Mouse (Mus musculus) spleen, adult 2 months (tissue): ENCODE results near the gene Hist1h4k. TPM values are rescaled to one million over a fixed set of nuclear protein-coding genes. Genes with fewer than 3 reads are reported as not detected.
"Not testable (repeated sequence)": the region's sequence is repeated elsewhere in the genome, so short reads cannot be mapped to it uniquely, and the experiment has no call there.

ENCODE experiments used
- DNase-seq, 2 experiments: peaks; one replicate each; pipeline versions ENCODE4 v3.0.0 to v3.0.0-alpha.2; 2012 to 2021; ENCODE audit warnings: low spot score in 2 of 2, low read depth in 1 of 2
- H3K27ac ChIP-seq: fragments of 200-500 bp; 2 replicates; pipeline ENCODE4 v1.5.1; 2012; ENCODE audit warnings: low read length, inconsistent platforms; ENCODE audit not compliant: insufficient read depth
- H3K27me3 ChIP-seq: fragments of 200-500 bp; 2 replicates; pipeline ENCODE4 v1.6.1; 2012; ENCODE audit warnings: mild to moderate bottlenecking, moderate library complexity, low read length, inconsistent platforms; ENCODE audit not compliant: control insufficient read depth, insufficient read depth
- H3K36me3 ChIP-seq: fragments of 200-500 bp; 2 replicates; pipeline ENCODE4 v1.6.1; 2012; ENCODE audit warnings: mild to moderate bottlenecking, low read length, inconsistent platforms; ENCODE audit not compliant: control insufficient read depth, insufficient read depth
- H3K4me1 ChIP-seq: fragments of 200-500 bp; 2 replicates; pipeline ENCODE4 v1.6.1; 2011; ENCODE audit warnings: inconsistent platforms; ENCODE audit not compliant: control insufficient read depth, insufficient read depth, insufficient read length
- H3K4me3 ChIP-seq: fragments of 200-500 bp; 2 replicates; pipeline ENCODE4 v1.5.1; 2011; ENCODE audit warnings: mild to moderate bottlenecking, inconsistent platforms; ENCODE audit not compliant: insufficient read depth, insufficient read length; ENCODE audit errors: extremely low read depth
- CTCF ChIP-seq: fragments of 200-500 bp; IDR thresholded peaks from 2 replicates; pipeline ENCODE4 v1.5.1; 2011; ENCODE audit warnings: mild to moderate bottlenecking, inconsistent platforms; ENCODE audit not compliant: insufficient read depth, insufficient read length, insufficient replicate concordance; ENCODE audit errors: extremely low read depth
- POLR2A ChIP-seq: fragments of 200-500 bp; IDR thresholded peaks from 2 replicates; pipeline ENCODE4 v1.6.1; 2011; ENCODE audit warnings: low read depth, low read length, inconsistent platforms
- WGBS: fragments of 180-500 bp; shearing (Covaris S2); methylation state at CpG from one replicate; pipeline ENCODE4 v1.1.7; 2018; 5-methylcytosine and 5-hydroxymethylcytosine counted together
- polyA plus RNA-seq: library from polyadenylated mRNA; depleted of rRNA; stranded (reverse); fragments of >200 nt; gene quantifications from 2 replicates; pipeline ENCODE4 v1.2.3, GENCODE M21; 2012; rRNA removed

Gene Hist1h4k
- 82.1 and 92.4 TPM in 2 replicates for polyA plus RNA-seq

DNA sequence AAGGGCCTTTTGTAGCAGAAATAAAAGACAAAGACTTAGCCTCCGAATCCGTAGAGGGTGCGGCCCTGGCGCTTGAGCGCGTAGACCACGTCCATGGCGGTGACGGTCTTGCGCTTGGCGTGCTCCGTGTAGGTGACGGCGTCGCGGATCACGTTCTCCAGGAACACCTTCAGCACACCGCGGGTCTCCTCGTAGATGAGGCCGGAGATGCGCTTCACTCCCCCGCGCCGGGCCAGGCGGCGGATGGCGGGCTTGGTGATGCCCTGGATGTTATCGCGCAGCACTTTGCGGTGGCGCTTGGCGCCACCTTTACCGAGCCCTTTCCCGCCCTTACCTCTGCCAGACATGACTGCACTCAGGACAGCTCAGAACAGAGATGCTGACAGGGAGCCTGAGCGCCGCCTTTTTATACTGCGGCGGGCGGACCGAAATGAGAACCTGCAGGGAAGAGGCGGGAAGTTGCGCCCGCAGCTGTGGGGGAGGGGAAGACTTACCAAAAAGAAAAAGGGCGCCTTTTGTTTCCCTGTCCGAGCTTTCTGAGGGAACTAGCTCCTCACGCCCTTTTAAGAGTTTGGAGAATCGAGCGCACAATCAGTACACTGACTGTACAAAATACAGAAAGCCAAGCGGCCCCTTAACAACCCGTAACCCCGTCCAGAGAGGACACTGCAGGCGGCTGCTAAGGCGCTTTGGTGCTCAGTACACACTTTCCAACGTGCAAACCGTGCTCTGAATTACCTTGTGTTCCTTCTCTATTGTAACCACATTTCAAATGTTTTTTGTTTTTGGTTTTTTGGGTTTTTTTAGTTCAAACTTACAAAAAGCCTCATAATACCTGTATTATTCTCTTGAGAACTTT lies at the start of gene Hist1h4k:
Gene Hist1h4k, minus strand, starts transcription at position 347 of the 859 bp plus-strand sequence.
- Histone ChIP-seq H3K4me3 (peak within 1 kb of the TSS; percentile 60), H3K27ac (peak within 1 kb of the TSS; percentile 57)
- H3K36me3 ChIP-seq, H3K27me3 ChIP-seq, H3K4me1 ChIP-seq: not testable (repeated sequence)
- peak in 1 of 2 experiments; percentile 86 for DNase-seq
- under 1% methylated on average over 54 of the region's 56 CpGs for WGBS
- TF ChIP-seq POLR2A = peak; percentile 52

DNA sequence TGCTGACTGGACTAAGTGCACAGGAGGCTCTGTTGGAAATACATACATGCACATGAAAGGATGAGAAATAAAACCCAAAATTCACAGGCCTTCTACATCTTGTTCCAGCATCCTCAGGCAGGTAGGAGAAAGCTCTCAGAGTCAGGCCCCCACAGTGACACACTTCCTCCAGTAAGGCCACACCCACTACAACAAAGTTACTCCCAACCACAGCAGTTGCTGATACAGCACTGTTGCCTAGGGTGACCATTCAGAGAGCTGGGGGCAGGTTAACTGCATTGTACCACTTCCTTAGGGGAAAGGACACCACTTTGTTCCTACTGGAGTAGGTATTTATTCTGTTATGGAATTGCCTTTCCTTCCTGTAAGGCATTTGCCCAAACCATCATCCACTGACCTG lies 46.9 kb upstream of the Hist1h4k start:
- DNase-seq, H3K36me3 ChIP-seq, H3K27ac ChIP-seq, H3K27me3 ChIP-seq, H3K4me3 ChIP-seq, H3K4me1 ChIP-seq: not testable (repeated sequence)

DNA sequence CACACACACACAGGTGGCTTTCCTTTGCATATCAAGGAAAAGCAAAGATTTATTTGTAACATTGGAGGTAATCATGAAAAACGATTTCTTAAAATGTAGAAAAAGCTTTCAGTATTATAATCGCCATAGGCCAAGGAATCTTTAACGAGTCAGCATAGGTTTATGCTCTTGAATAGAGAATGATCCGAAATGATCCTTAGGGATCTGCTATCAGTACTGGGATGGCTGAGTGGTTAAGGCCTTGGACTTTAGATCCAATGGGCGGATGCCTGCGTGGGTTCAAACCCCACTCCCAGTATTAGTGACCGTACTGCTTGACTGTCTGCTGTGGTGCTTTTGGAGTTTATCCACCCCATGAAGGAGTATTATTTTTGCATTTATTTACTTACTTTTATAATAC lies 45.3 kb upstream of the Hist1h4k start:
- WGBS = 94% methylated on average over 7 of the region's 7 CpGs
- TF ChIP-seq POLR2A = no peak
- TF ChIP-seq CTCF = no peak
- Histone ChIP-seq H3K4me3 (no peak overlapping the region), H3K27me3 (no peaks in the 10 kb centered on the region), H3K36me3 (no peaks in the 10 kb centered on the region), H3K4me1 (no peaks in the 10 kb centered on the region), H3K27ac (no peak overlapping the region)
- no peak for DNase-seq

DNA sequence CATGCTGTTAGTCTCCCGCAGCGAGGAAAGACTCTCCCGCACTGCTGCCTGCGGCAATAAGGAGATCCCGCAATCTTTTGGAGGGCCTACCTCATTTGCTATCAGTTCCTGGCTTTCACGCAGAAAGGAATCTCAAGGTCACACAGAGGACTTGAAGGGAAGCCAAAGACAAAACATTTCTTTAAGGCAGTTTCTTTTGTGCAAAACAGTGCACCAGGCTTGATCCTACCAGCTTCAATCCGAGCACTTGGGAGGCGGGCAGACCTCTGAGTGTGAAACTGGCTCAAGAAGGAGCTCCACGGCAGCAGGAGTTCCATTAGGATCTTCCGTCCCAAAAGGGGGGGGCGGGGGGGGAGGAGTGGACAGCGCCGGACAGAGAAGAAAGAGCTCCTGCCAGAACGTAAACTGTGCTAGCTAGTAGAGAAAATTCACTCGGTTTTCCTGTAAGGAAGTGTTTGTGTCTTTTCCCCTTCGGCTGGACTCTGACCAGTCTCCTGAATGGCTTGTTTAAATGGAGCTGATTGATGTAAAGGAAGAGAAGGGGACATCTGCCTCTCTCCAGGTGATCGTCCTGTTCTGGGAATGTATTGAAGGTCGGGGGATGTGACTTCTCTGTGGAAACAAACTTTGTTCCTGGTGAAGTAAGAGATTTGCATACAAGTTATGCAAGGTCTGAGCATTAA lies 40.4 kb upstream of the Hist1h4k start:
- Histone ChIP-seq H3K27me3 (no peaks in the 10 kb centered on the region), H3K36me3 (no peaks in the 10 kb centered on the region), H3K4me1 (no peaks in the 10 kb centered on the region), H3K27ac (no peak overlapping the region), H3K4me3 (no peak overlapping the region)
- no peak for DNase-seq
- WGBS = 64% methylated on average over 18 of the region's 18 CpGs
- no peak for TF ChIP-seq CTCF
- no peak for TF ChIP-seq POLR2A

DNA sequence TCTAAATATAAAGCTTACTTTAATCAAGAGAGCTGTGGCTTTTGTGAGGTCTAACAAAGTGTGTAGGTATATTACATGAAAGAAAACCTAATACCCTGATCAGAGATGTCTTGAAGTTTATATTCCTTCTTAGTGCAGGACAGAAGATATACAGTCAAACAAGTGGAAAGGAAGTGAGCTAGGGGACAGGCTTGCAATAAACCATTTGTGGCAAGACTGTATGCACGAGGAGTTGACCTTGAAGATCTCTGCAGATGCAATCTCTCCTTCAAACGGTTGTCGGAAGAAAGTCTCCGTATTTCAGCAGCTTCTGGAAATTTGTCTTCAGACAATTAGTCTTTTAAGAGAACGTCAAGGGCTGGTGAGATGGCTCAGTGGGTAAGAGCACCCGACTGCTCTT lies 39.6 kb upstream of the Hist1h4k start:
- H3K4me1 ChIP-seq = no peaks in the 10 kb centered on the region
- TF ChIP-seq CTCF (no peak), POLR2A (no peak)
- no peak overlapping the region for H3K4me3 ChIP-seq
- WGBS = 65% methylated on average over 6 of the region's 6 CpGs
- no peaks in the 10 kb centered on the region for H3K36me3 ChIP-seq
- H3K27me3 ChIP-seq = no peaks in the 10 kb centered on the region
- no peak overlapping the region for H3K27ac ChIP-seq
- no peak for DNase-seq

DNA sequence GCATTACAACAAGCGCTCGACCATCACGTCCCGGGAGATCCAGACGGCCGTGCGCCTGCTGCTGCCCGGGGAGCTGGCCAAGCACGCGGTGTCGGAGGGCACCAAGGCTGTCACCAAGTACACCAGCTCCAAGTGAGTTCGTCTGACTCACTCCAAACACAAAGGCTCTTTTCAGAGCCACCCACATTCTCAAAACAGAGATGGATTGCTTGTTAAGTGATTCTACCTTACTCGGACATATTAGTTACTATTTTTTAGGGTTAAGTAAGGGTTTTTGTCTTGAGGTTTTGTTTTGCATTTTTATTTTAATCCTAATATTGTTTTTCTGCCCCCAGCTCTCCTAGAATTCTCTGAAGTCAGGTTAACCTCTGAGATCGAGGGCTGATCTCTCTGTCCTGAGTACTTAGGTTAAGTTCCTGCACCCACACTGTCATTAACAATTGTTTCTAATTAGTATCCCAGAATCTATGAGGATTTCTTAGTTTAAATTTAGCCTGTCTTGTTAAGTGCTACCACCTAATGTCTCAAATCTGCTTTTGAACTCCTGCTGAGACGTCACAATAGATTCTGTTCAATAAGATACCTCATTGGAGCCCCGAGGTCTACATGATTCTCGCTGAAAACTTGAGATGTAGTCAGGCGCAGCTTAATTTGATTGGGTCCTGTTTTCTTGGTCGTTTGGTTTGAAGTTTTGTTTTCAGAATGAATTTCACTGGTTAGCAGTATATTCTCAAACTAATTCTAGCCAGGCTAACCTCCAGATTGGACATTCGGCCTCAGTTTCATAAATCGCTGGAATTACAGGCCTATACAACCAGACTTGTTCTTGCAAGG lies 37.7 kb upstream of the Hist1h4k start:
- no peaks in the 10 kb centered on the region for H3K36me3 ChIP-seq
- no peak overlapping the region for H3K4me3 ChIP-seq
- TF ChIP-seq CTCF (no peak), POLR2A (no peak)
- no peaks in the 10 kb centered on the region for H3K4me1 ChIP-seq
- WGBS = 27% methylated on average over 18 of the region's 21 CpGs
- no peak for DNase-seq
- H3K27ac ChIP-seq = no peak overlapping the region
- H3K27me3 ChIP-seq = no peaks in the 10 kb centered on the region

DNA sequence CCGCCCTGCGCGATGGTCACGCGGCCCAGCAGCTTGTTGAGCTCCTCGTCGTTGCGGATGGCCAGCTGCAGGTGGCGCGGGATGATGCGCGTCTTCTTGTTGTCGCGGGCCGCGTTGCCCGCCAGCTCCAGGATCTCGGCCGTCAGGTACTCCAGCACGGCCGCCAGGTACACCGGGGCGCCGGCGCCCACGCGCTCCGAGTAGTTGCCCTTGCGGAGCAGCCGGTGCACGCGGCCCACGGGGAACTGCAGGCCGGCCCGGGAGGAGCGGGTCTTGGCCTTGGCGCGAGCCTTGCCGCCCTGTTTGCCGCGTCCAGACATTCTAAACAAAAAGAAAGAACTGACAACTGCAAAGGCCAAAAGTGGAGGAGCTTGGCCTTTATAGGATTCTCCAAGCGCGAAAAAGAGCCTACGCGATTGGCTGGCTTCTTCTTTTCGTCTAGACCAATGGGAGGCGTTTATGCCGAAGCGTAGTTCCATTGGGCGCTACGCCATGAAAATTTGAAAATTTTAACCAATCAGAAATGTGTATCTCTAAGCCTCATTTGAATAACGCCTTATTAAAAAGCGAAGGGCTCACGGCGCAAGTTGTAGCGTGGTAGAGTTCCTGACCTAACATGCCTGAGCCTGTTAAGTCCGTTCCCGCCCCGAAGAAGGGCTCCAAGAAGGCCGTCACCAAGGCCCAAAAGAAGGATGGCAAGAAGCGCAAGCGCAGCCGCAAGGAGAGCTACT lies 36.8 kb upstream of the Hist1h4k start, which contains the start of the genes Hist1h2an and Hist1h2bp:
Gene Hist1h2an, minus strand, starts transcription at position 320 of the 731 bp plus-strand sequence.
Gene Hist1h2bp, plus strand, starts transcription at position 563 of the 731 bp plus-strand sequence.
- DNase-seq = peak; percentile 73 to 96
- not testable (repeated sequence) for H3K36me3 ChIP-seq, H3K27me3 ChIP-seq, H3K4me1 ChIP-seq
- Histone ChIP-seq H3K27ac (peak within 1 kb of the TSS; percentile 79), H3K4me3 (peak within 1 kb of the TSS; percentile 53)
- under 1% methylated on average over 43 of the region's 63 CpGs for WGBS
